Mouse (Mus musculus): ENCODE data around the gene Sertad2. TPM values are rescaled to one million over a fixed set of nuclear protein-coding genes. Genes with fewer than 3 reads are reported as not detected.

The Sertad2 gene
- polyA plus RNA-seq, 1 experiment = 15.5 TPM

GRCm38 (mm10) chr11:20522750-20523149 lies 20.3 kb upstream of the Sertad2 start:
- no peak for DNase-seq
- H3K27ac ChIP-seq (ENCODE audit: insufficient read depth, low read length) = no peak overlapping the region
- no peak for TF ChIP-seq CTCF (IDR thresholded peaks at IDR 0.05; ENCODE audit: borderline replicate concordance, insufficient read depth, low read depth, low read length)
- H3K4me3 ChIP-seq (replicated peaks; ENCODE audit: insufficient read depth, low read depth, low read length) = no peak overlapping the region
- no peaks in the 10 kb centered on the region for H3K27me3 ChIP-seq (ENCODE audit: control insufficient read depth, insufficient read depth, low read length)
- WGBS = 73% methylated on average over 4 of the region's 4 CpGs
- H3K4me1 ChIP-seq (ENCODE audit: control insufficient read depth, insufficient read depth, low read length) = 0 out of 2 replicates have a peak, but pooled peaks cover under 1% of the 10 kb centered on the region

GRCm38 (mm10) chr11:20524435-20524834 lies 18.6 kb upstream of the Sertad2 start:
- DNase-seq = no peak
- Histone ChIP-seq H3K27ac (ENCODE audit: insufficient read depth, low read length) (no peak overlapping the region), H3K27me3 (ENCODE audit: control insufficient read depth, insufficient read depth, low read length) (no peaks in the 10 kb centered on the region), H3K4me1 (ENCODE audit: control insufficient read depth, insufficient read depth, low read length) (peaks cover 3% of the 10 kb centered on the region; the same call in 1 of the 2 replicates), H3K4me3 (replicated peaks; ENCODE audit: insufficient read depth, low read depth, low read length) (no peak overlapping the region)
- no peak for TF ChIP-seq CTCF (IDR thresholded peaks at IDR 0.05; ENCODE audit: borderline replicate concordance, insufficient read depth, low read depth, low read length)
- TF ChIP-seq POLR2A (IDR thresholded peaks at IDR 0.05; ENCODE audit: borderline replicate concordance, insufficient read depth, low read length) = no peak
- 87% methylated on average over 1 of the region's 1 CpGs for WGBS

DNA sequence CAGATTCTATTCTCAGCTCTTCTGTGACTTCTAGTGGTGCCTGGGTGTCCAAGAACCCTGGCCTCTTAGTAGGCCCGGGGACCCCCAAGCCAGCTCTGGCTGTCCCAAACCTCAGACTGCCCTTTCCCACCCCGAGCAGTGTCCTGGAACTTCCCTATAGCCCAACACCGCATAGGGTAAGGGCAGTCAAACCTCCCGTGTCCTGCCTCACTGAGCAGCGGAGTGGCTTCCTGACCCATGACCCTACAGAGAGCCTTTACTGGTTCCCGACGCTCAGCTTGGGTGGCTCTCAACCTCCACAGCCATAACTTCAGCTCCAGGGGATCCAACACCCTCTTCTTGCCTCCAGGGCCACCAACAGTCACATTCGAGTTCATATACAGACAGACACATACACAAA lies 17.1 kb upstream of the Sertad2 start:
- WGBS = 84% methylated on average over 8 of the region's 8 CpGs

DNA sequence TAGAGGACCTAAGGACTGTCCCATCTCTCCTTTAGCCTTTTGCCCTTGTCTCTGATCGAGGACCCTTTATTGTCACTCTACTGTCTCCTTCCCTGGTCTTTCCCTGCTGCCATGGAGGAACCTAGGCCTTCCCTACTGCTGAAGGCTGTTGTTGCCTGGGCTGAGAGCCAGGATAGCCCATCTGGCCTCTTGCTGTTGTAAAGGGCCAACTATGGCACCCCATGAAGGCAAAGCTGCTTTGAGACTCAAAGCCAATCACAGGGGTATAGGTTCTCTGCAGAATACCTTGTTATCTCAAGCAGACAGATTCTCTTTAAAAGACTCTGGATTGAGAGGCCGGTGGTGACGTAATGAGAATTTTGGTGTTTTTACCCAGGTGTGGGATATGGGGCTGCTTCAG lies 15.2 kb upstream of the Sertad2 start:
- no peak overlapping the region for H3K27ac ChIP-seq (ENCODE audit: insufficient read depth, low read length)
- peak; percentile 68 to 79 for DNase-seq
- H3K4me3 ChIP-seq (replicated peaks; ENCODE audit: insufficient read depth, low read depth, low read length) = no peak overlapping the region
- 40% methylated on average over 3 of the region's 3 CpGs for WGBS
- H3K4me1 ChIP-seq (ENCODE audit: control insufficient read depth, insufficient read depth, low read length) = peaks cover 3% of the 10 kb centered on the region
- no peaks in the 10 kb centered on the region for H3K27me3 ChIP-seq (ENCODE audit: control insufficient read depth, insufficient read depth, low read length)
- TF ChIP-seq POLR2A (IDR thresholded peaks at IDR 0.05; ENCODE audit: borderline replicate concordance, insufficient read depth, low read length) (no peak), CTCF (IDR thresholded peaks at IDR 0.05; ENCODE audit: borderline replicate concordance, insufficient read depth, low read depth, low read length) (no peak)

More for the DNA sequence above, 17.1 kb upstream of the Sertad2 start:
- no peak for DNase-seq
- TF ChIP-seq CTCF (IDR thresholded peaks at IDR 0.05; ENCODE audit: borderline replicate concordance, insufficient read depth, low read depth, low read length) (no peak), POLR2A (IDR thresholded peaks at IDR 0.05; ENCODE audit: borderline replicate concordance, insufficient read depth, low read length) (no peak)
- no peaks in the 10 kb centered on the region for H3K27me3 ChIP-seq (ENCODE audit: control insufficient read depth, insufficient read depth, low read length)
- H3K4me1 ChIP-seq (ENCODE audit: control insufficient read depth, insufficient read depth, low read length) = peaks cover 3% of the 10 kb centered on the region; the same call in 1 of the 2 replicates
- no peak overlapping the region for H3K4me3 ChIP-seq (replicated peaks; ENCODE audit: insufficient read depth, low read depth, low read length)
- no peak overlapping the region for H3K27ac ChIP-seq (ENCODE audit: insufficient read depth, low read length)

GRCm38 (mm10) chr11:20531682-20531991 lies 11.4 kb upstream of the Sertad2 start:
- Histone ChIP-seq H3K27me3 (ENCODE audit: control insufficient read depth, insufficient read depth, low read length) (no peaks in the 10 kb centered on the region), H3K4me1 (ENCODE audit: control insufficient read depth, insufficient read depth, low read length) (peaks cover 3% of the 10 kb centered on the region), H3K27ac (ENCODE audit: insufficient read depth, low read length) (peak overlapping the region; percentile 47), H3K4me3 (replicated peaks; ENCODE audit: insufficient read depth, low read depth, low read length) (peak overlapping the region; percentile 83)
- WGBS = 31% methylated on average over 1 of the region's 1 CpGs
- no peak for DNase-seq
- TF ChIP-seq POLR2A (IDR thresholded peaks at IDR 0.05; ENCODE audit: borderline replicate concordance, insufficient read depth, low read length) = no peak

- peaks cover 3% of the 10 kb centered on the region for H3K4me1 ChIP-seq (ENCODE audit: control insufficient read depth, insufficient read depth, low read length)
- peak overlapping the region; percentile 83 for H3K4me3 ChIP-seq (replicated peaks; ENCODE audit: insufficient read depth, low read depth, low read length)
- 2% methylated on average over 41 of the region's 42 CpGs for WGBS
- TF ChIP-seq POLR2A (IDR thresholded peaks at IDR 0.05; ENCODE audit: borderline replicate concordance, insufficient read depth, low read length) (peak; percentile 81), CTCF (IDR thresholded peaks at IDR 0.05; ENCODE audit: borderline replicate concordance, insufficient read depth, low read depth, low read length) (no peak)
- H3K27ac ChIP-seq (ENCODE audit: insufficient read depth, low read length) = peak overlapping the region; percentile 75
- DNase-seq = peak; percentile 78 to 88
- H3K27me3 ChIP-seq (ENCODE audit: control insufficient read depth, insufficient read depth, low read length) = no peaks in the 10 kb centered on the region
Measured at GRCm38 (mm10) chr11:20531992-20532881, 10.8 kb upstream of the Sertad2 start.

GRCm38 (mm10) chr11:20533231-20533630 lies 9.8 kb upstream of the Sertad2 start:
- no peaks in the 10 kb centered on the region for H3K27me3 ChIP-seq (ENCODE audit: control insufficient read depth, insufficient read depth, low read length)
- DNase-seq = no peak
- WGBS = 89% methylated on average over 4 of the region's 4 CpGs

DNA sequence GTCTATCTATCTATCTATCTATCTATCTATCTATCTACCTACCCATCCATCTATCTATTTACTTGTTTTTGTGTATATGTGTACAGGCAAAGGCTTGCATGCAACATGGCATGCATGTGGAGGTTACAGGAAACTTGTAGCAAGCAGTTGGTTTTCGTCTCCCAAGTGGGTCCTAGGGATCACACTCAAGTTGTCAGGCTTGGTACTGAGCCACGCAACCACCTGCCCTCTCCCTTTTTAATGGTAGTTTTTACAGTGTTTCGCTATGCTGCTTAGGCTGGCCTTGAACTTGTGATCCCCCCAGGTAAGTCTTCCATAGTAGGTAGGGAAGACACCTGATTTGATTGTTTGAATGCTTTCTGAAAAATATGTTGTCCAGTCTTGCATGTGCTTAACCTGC lies 5.8 kb upstream of the Sertad2 start:
- no peak for DNase-seq
- WGBS = 83% methylated on average over 3 of the region's 3 CpGs
- TF ChIP-seq CTCF (IDR thresholded peaks at IDR 0.05; ENCODE audit: borderline replicate concordance, insufficient read depth, low read depth, low read length) = no peak
- TF ChIP-seq POLR2A (IDR thresholded peaks at IDR 0.05; ENCODE audit: borderline replicate concordance, insufficient read depth, low read length) = no peak

More at GRCm38 (mm10) chr11:20533231-20533630, 9.8 kb upstream of the Sertad2 start:
- no peak for TF ChIP-seq CTCF (IDR thresholded peaks at IDR 0.05; ENCODE audit: borderline replicate concordance, insufficient read depth, low read depth, low read length)
- TF ChIP-seq POLR2A (IDR thresholded peaks at IDR 0.05; ENCODE audit: borderline replicate concordance, insufficient read depth, low read length) = no peak
- no peak overlapping the region for H3K4me3 ChIP-seq (replicated peaks; ENCODE audit: insufficient read depth, low read depth, low read length)
- H3K4me1 ChIP-seq (ENCODE audit: control insufficient read depth, insufficient read depth, low read length) = no peaks in the 10 kb centered on the region; the same call in 1 of the 2 replicates
- H3K27ac ChIP-seq (ENCODE audit: insufficient read depth, low read length) = no peak overlapping the region

More for the DNA sequence above, 5.8 kb upstream of the Sertad2 start:
- no peak overlapping the region for H3K4me3 ChIP-seq (replicated peaks; ENCODE audit: insufficient read depth, low read depth, low read length)
- no peaks in the 10 kb centered on the region for H3K27me3 ChIP-seq (ENCODE audit: control insufficient read depth, insufficient read depth, low read length)
- no peaks in the 10 kb centered on the region for H3K4me1 ChIP-seq (ENCODE audit: control insufficient read depth, insufficient read depth, low read length)
- H3K27ac ChIP-seq (ENCODE audit: insufficient read depth, low read length) = no peak overlapping the region

All from cerebellum, adult 2 months (tissue).